Mouse (Mus musculus) megakaryocyte, embryonic 14.5 days (primary cell): Measurements from ENCODE around the gene Sectm1a.

Source experiments
- FLI1 ChIP-seq: IDR thresholded peaks from 2 replicates; pipeline ENCODE4 v1.6.1; 2012; ENCODE audit warnings: low read length, inconsistent platforms, mixed read lengths
- GATA1 ChIP-seq: IDR thresholded peaks from 3 replicates; pipeline ENCODE4 v1.6.1; 2012; ENCODE audit warnings: mixed read lengths, low read length, inconsistent platforms, borderline replicate concordance

DNA sequence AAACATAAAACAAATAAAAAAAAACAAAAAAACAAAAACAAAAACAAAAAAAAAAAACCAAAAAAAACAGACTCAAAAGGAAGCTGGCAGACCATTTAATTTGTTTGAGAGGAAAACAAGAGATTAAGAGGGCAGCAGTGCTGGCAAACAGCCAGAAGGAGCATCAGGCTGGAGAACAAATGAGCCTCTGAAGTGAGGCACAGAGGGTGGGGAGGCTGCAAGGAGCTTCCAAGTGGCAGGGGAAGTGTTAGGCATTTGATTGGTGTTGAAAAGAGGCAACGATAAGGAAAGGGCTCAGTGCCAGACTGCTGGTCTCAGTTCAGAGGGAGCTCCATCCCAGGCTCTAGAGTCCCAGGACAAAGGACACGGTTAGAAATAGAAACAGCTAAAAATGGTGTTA, 29.0 kb upstream of the Sectm1a start:
- TF ChIP-seq FLI1, result no peak
- no peak for TF ChIP-seq GATA1
